Mouse (Mus musculus) ES-Bruce4 (cell line): ENCODE results near the gene Eef1akmt4. TPM values are rescaled to one million over a fixed set of nuclear protein-coding genes. Genes with fewer than 3 reads are reported as not detected.

Experiments
- polyA plus RNA-seq: library from polyadenylated mRNA; stranded (reverse); fragments of >200 nt; gene quantifications from 2 replicates; pipeline ENCODE4 v1.2.4, GENCODE M21; 2011; ENCODE audit warnings: low read depth; ENCODE audit not compliant: missing spikeins, insufficient read depth, insufficient read length

Gene Eef1akmt4
- polyA plus RNA-seq, 1 experiment = 10.8 TPM

Other genes starting within 250 kb of the Eef1akmt4 start
- gene Abcc5, start 185.2 kb upstream of the Eef1akmt4 start, polyA plus RNA-seq = 85.0 and 89.5 TPM in 2 replicates
- 86.6 and 94.0 TPM in 2 replicates for gene Eif2b5, start 112.8 kb upstream of the Eef1akmt4 start, polyA plus RNA-seq
- gene Dvl3, start 94.6 kb upstream of the Eef1akmt4 start, polyA plus RNA-seq = 37.9 and 38.8 TPM in 2 replicates
- gene Ap2m1, start 76.1 kb upstream of the Eef1akmt4 start, polyA plus RNA-seq = 282 and 298 TPM in 2 replicates
- gene Abcf3, start 63.0 kb upstream of the Eef1akmt4 start, polyA plus RNA-seq = 56.2 and 61.0 TPM in 2 replicates
- gene Vwa5b2, start 22.1 kb upstream of the Eef1akmt4 start, polyA plus RNA-seq = 1.2 TPM in 2 replicates
- not detected in 2 replicates for gene Gm49333, start within 50 bp of the Eef1akmt4 start, polyA plus RNA-seq
- gene Alg3, start 142 bp downstream of the Eef1akmt4 start, polyA plus RNA-seq = 36.7 and 39.3 TPM in 2 replicates
- 1.7 and 2.4 TPM in 2 replicates for gene Camk2n2, start 9.7 kb downstream of the Eef1akmt4 start, polyA plus RNA-seq
- gene Ece2, start 18.2 kb downstream of the Eef1akmt4 start, polyA plus RNA-seq = 3.4 and 3.6 TPM in 2 replicates
- gene Psmd2, start 40.1 kb downstream of the Eef1akmt4 start, polyA plus RNA-seq = 276 and 288 TPM in 2 replicates
- 462 and 483 TPM in 2 replicates for gene Eif4g1, start 56.7 kb downstream of the Eef1akmt4 start, polyA plus RNA-seq
- 5.9 and 7.1 TPM in 2 replicates for gene Fam131a, start 81.6 kb downstream of the Eef1akmt4 start, polyA plus RNA-seq
- gene Polr2h, start 106.1 kb downstream of the Eef1akmt4 start, polyA plus RNA-seq = 90.6 and 94.5 TPM in 2 replicates
- 8.8 and 10.2 TPM in 2 replicates for gene Clcn2, start 106.2 kb downstream of the Eef1akmt4 start, polyA plus RNA-seq
- 1.1 and 1.2 TPM in 2 replicates for gene Chrd, start 121.5 kb downstream of the Eef1akmt4 start, polyA plus RNA-seq
- gene Thpo, start 122.9 kb downstream of the Eef1akmt4 start, polyA plus RNA-seq = 4.6 and 4.7 TPM in 2 replicates